ENCODE assay signal across 1 mouse cellular context in genomic region chr10:77658286-77658994, GRCm38 (mm10).
A peak's percentile ranks its signal among the peaks of the same experiment; 100 is the strongest.
TF ChIP-seq lines count a peak whose summit lies in the region.

No protein-coding gene starts in this region.

TF ChIP-seq in CH12.LX, 34 proteins besides CTCF, POLR2A, EP300 and RAD21:
- TF ChIP-seq TCF12 (IDR thresholded peaks at IDR 0.05; ENCODE audit: low read depth, low read length) (peak; percentile 41; the same call in 1 of the 2 replicates), MYC (IDR thresholded peaks at IDR 0.05; ENCODE audit: low read depth, low read length) (no peak), BHLHE40 (IDR thresholded peaks at IDR 0.05; ENCODE audit: low read depth, low read length) (no peak), E2F4 (IDR thresholded peaks at IDR 0.05; ENCODE audit: insufficient replicate concordance, low read depth, low read length) (no peak), CHD2 (IDR thresholded peaks at IDR 0.05; ENCODE audit: low read length) (no peak)
